Mouse (Mus musculus): ENCODE data around the gene Cadm1.

DNA sequence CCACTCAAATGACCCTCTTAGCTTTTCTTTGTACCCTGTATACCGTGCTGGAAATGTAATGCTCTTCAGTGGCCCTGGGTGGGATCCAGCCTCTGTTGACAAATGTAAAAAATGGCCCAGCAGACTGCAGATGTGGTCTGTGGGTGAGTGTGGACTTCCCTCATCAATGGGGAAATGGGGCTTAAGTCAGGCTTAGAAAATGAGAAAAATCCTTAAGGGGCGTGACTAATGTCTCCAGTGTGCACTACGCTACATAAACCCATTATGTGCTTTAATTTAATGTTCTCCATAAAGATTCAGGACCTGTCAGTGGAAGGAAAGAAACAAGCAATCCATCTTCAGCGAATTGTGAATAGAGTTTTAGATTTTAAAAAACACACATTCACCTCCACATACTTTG is 40.2 kb downstream of the Cadm1 start:
- TF ChIP-seq CTCF (IDR thresholded peaks at IDR 0.05; ENCODE audit: extremely low read depth, insufficient read length, insufficient replicate concordance, low read depth, low read length), result no peak
- TF ChIP-seq POLR2A (IDR thresholded peaks at IDR 0.05; ENCODE audit: low read depth, low read length), result no peak
